Comparison of ENCODE assay signal across 8 mouse cellular contexts in the genomic region with DNA sequence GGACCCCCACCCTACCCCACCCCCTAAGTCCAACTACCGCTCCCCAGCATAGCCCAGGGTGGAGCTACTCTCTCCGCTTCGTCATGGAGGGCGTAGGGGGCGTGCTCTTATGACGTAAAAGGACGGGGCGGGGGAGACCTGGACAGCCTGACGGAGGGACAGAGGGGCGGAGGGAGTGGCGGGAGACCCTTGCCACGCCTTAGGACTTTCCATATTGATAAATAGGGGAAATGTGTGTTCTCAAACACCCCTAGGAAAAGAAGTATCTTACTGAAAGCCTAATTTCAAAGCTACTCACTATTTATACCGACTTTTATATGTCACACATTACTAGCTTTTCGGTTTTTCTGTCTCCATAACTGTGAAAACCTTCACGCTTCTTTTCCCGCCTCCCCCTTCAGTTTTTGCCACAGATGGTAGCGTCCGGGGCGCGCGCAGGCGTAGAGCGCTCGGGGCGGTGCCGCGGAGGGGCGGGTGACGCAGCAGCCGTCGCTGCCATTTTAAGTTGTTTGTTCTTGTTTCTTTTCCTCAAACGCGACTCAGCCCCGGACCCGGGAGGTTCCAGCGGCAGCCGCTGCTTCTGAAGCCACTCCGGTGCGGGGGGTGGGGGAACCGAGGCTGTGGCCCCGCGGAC. TPM values are rescaled to one million over a fixed set of nuclear protein-coding genes. Genes with fewer than 3 reads are reported as not detected.
DNase-seq lines count a peak whose midpoint lies in the region; ATAC-seq lines count a peak whose summit lies in the region.

No protein-coding gene starts in this region.

- H3K9ac ChIP-seq in embryonic facial prominence, embryonic 14.5 days (ENCODE audit: low read depth, low read length) = peak overlapping the region; percentile 97
- H3K9ac ChIP-seq in kidney, embryonic 14.5 days (ENCODE audit: low read depth, low read length) = peak overlapping the region; percentile 98
- H3K9ac ChIP-seq in limb, embryonic 15.5 days = peak overlapping the region; percentile 96

- H3K4me3 ChIP-seq in embryonic facial prominence, embryonic 14.5 days (ENCODE audit: low read depth, low read length) = peak overlapping the region; percentile 87
- H3K4me3 ChIP-seq in kidney, embryonic 14.5 days (ENCODE audit: low read length) = peak overlapping the region; percentile 98
- H3K4me3 ChIP-seq in limb, embryonic 15.5 days = peak overlapping the region; percentile 95

- peak overlapping the region; percentile 86 for H3K4me2 ChIP-seq in embryonic facial prominence, embryonic 14.5 days (ENCODE audit: low read depth, low read length)
- peak overlapping the region; percentile 86 for H3K4me2 ChIP-seq in kidney, embryonic 14.5 days (replicated peaks; ENCODE audit: low read depth, low read length)
- H3K4me2 ChIP-seq in limb, embryonic 15.5 days = peak overlapping the region; percentile 77

- peak; percentile 97 for ATAC-seq in embryonic facial prominence, embryonic 14.5 days (ENCODE audit: low read depth)
- ATAC-seq in kidney, embryonic 14.5 days (ENCODE audit: low FRiP score, low TSS enrichment) = peak; percentile 97
- peak; percentile 98 for ATAC-seq in limb, embryonic 15.5 days (ENCODE audit: insufficient number of reproducible peaks, low FRiP score, low TSS enrichment, low read depth)

- peaks cover 18% of the 10 kb centered on the region for H3K4me1 ChIP-seq in embryonic facial prominence, embryonic 14.5 days (ENCODE audit: control insufficient read depth, insufficient read depth, low read length)
- peaks cover 19% of the 10 kb centered on the region for H3K4me1 ChIP-seq in kidney, embryonic 14.5 days (ENCODE audit: control insufficient read depth, insufficient read depth, low read length)
- peaks cover 16% of the 10 kb centered on the region; the same call in 1 of the 2 replicates for H3K4me1 ChIP-seq in limb, embryonic 15.5 days

- no peaks in the 10 kb centered on the region for H3K27me3 ChIP-seq in embryonic facial prominence, embryonic 14.5 days (replicated peaks; ENCODE audit: control insufficient read depth, insufficient read depth, low read length)
- no peaks in the 10 kb centered on the region for H3K27me3 ChIP-seq in kidney, embryonic 14.5 days (ENCODE audit: control insufficient read depth, insufficient read depth, low read length)
- H3K27me3 ChIP-seq in limb, embryonic 15.5 days = no peaks in the 10 kb centered on the region

- peak; percentile 96 for DNase-seq in 3T3-L1 (ENCODE audit: low read depth, low spot score)
- DNase-seq in adrenal gland, postnatal 4 days (ENCODE audit: low spot score in 2 of 2) = peak; percentile 92 to 94
- DNase-seq in embryonic facial prominence, embryonic 14.5 days (ENCODE audit: low spot score) = peak; percentile 99
- peak; percentile 96 to 97 for DNase-seq in heart, adult 9 months (ENCODE audit: low spot score in 2 of 2)
- peak; percentile 93 to 98 for DNase-seq in monocyte, adult 2 months (ENCODE audit: low read depth in 1 of 2, low spot score in 2 of 2)
- peak; percentile 98 to 99 for DNase-seq in spleen, postnatal 36 days (ENCODE audit: low spot score in 2 of 2)

- WGBS in embryonic facial prominence, embryonic 14.5 days = under 1% methylated on average over 42 of the region's 42 CpGs
- under 1% methylated on average over 42 of the region's 42 CpGs for WGBS in kidney, embryonic 14.5 days
- whole genome bisulfite sequencing in limb, embryonic 15.5 days = under 1% methylated on average over 41 of the region's 42 CpGs

- H3K27ac ChIP-seq in embryonic facial prominence, embryonic 14.5 days (replicated peaks; ENCODE audit: low read depth, low read length) = peak overlapping the region; percentile 99
- H3K27ac ChIP-seq in kidney, embryonic 14.5 days (ENCODE audit: low read depth, low read length) = peak overlapping the region; percentile 100
- H3K27ac ChIP-seq in limb, embryonic 15.5 days = peak overlapping the region; percentile 100

- H3K9me3 ChIP-seq in embryonic facial prominence, embryonic 14.5 days (ENCODE audit: control insufficient read depth, low read length) = no peaks in the 10 kb centered on the region
- no peaks in the 10 kb centered on the region for H3K9me3 ChIP-seq in kidney, embryonic 14.5 days (ENCODE audit: control insufficient read depth, low read length)
- H3K9me3 ChIP-seq in limb, embryonic 15.5 days = no peaks in the 10 kb centered on the region

- H3K36me3 ChIP-seq in embryonic facial prominence, embryonic 14.5 days (ENCODE audit: control insufficient read depth, insufficient read depth, low read length) = peaks cover 12% of the 10 kb centered on the region
- H3K36me3 ChIP-seq in kidney, embryonic 14.5 days (ENCODE audit: control insufficient read depth, insufficient read depth, low read length) = peaks cover 10% of the 10 kb centered on the region; the same call in 1 of the 2 replicates
- H3K36me3 ChIP-seq in limb, embryonic 15.5 days = no peaks in the 10 kb centered on the region

RNA-seq across cellular contexts. Expression of a gene that starts 0.7 kb away (rescaled TPM):
- 100 to 1,000 TPM; 169 to 181 TPM for total RNA-seq in adrenal gland, postnatal 4 days (2021)
- polyA plus RNA-seq in embryonic facial prominence, embryonic 14.5 days (2014; fragmentation: Nextera tagmentation; extraction: Ambion mirVana) = 33.9 and 35.8 TPM in 2 replicates
- polyA plus RNA-seq in kidney, embryonic 14.5 days (2014; fragmentation: Nextera tagmentation; extraction: Ambion mirVana) = 35.3 and 41.5 TPM in 2 replicates
- polyA plus RNA-seq in limb, embryonic 15.5 days (2015; fragmentation: Nextera tagmentation; extraction: Ambion mirVana) = 14.1 and 15.0 TPM in 2 replicates

RNA-seq across cellular contexts. Expression of a gene that starts 30.5 kb away (rescaled TPM):
- 10 to 100 TPM; 49.6 to 58.0 TPM for total RNA-seq in adrenal gland, postnatal 4 days (2021)
- polyA plus RNA-seq in embryonic facial prominence, embryonic 14.5 days (2014; fragmentation: Nextera tagmentation; extraction: Ambion mirVana) = 69.9 and 77.0 TPM in 2 replicates
- 81.8 and 91.6 TPM in 2 replicates for polyA plus RNA-seq in kidney, embryonic 14.5 days (2014; fragmentation: Nextera tagmentation; extraction: Ambion mirVana)
- 66.3 and 75.3 TPM in 2 replicates for polyA plus RNA-seq in limb, embryonic 15.5 days (2015; fragmentation: Nextera tagmentation; extraction: Ambion mirVana)

RNA-seq across cellular contexts. Expression of a gene that starts 30.7 kb away (rescaled TPM):
- 10 to 100 TPM; 39.4 to 40.7 TPM for total RNA-seq in adrenal gland, postnatal 4 days (2021)
- polyA plus RNA-seq in embryonic facial prominence, embryonic 14.5 days (2014; fragmentation: Nextera tagmentation; extraction: Ambion mirVana) = 44.4 and 46.4 TPM in 2 replicates
- polyA plus RNA-seq in kidney, embryonic 14.5 days (2014; fragmentation: Nextera tagmentation; extraction: Ambion mirVana) = 68.8 and 79.9 TPM in 2 replicates
- polyA plus RNA-seq in limb, embryonic 15.5 days (2015; fragmentation: Nextera tagmentation; extraction: Ambion mirVana) = 44.3 and 46.2 TPM in 2 replicates

RNA-seq across cellular contexts. Expression of a gene that starts 39.1 kb away (rescaled TPM):
- total RNA-seq in adrenal gland, postnatal 4 days (2021) = 10 to 100 TPM; 29.1 to 31.7 TPM
- 82.4 and 82.8 TPM in 2 replicates for polyA plus RNA-seq in embryonic facial prominence, embryonic 14.5 days (2014; fragmentation: Nextera tagmentation; extraction: Ambion mirVana)
- 134 and 174 TPM in 2 replicates for polyA plus RNA-seq in kidney, embryonic 14.5 days (2014; fragmentation: Nextera tagmentation; extraction: Ambion mirVana)
- 72.6 and 73.7 TPM in 2 replicates for polyA plus RNA-seq in limb, embryonic 15.5 days (2015; fragmentation: Nextera tagmentation; extraction: Ambion mirVana)

RNA-seq across cellular contexts. Expression of a gene that starts 44.1 kb away (rescaled TPM):
- total RNA-seq in adrenal gland, postnatal 4 days (2021) = 1 to 10 TPM; 1.0 to 1.6 TPM
- 1.1 and 1.6 TPM in 2 replicates for polyA plus RNA-seq in embryonic facial prominence, embryonic 14.5 days (2014; fragmentation: Nextera tagmentation; extraction: Ambion mirVana)
- polyA plus RNA-seq in kidney, embryonic 14.5 days (2014; fragmentation: Nextera tagmentation; extraction: Ambion mirVana) = 0.29 and 0.64 TPM in 2 replicates
- 0.04 and 0.06 TPM in 2 replicates for polyA plus RNA-seq in limb, embryonic 15.5 days (2015; fragmentation: Nextera tagmentation; extraction: Ambion mirVana)

Comparison
In these comparisons a context has a peak if more than half of its experiments do, and no peak if none do; other contexts are left out.
1. Peak in every context shown above with its lines: DNase-seq, ATAC-seq, H3K4me3 ChIP-seq and H3K27ac ChIP-seq.